Mouse (Mus musculus) heart, postnatal 10 days (tissue): ENCODE results near the gene Brdt. TPM values are rescaled to one million over a fixed set of nuclear protein-coding genes. Genes with fewer than 3 reads are reported as not detected.
A peak's percentile ranks its signal among the peaks of the same experiment; 100 is the strongest.

Source experiments
- DNase-seq, 2 experiments: peaks; one replicate each; pipeline ENCODE4 v3.0.0; 2021
- intact Hi-C: fragments of 180-260 bp; cut with DNase I; formaldehyde crosslinking; loops from one replicate; pipeline ENCODE4 v1.15.1; 2025
- total RNA-seq, 2 experiments: library from RNA; stranded (reverse); gene quantifications; 2 replicates each; pipeline ENCODE4 v1.2.3; 2021

The Brdt gene
- total RNA-seq, 2 experiments from 2014 or later, result 1.0 to 1.2 TPM

DNA sequence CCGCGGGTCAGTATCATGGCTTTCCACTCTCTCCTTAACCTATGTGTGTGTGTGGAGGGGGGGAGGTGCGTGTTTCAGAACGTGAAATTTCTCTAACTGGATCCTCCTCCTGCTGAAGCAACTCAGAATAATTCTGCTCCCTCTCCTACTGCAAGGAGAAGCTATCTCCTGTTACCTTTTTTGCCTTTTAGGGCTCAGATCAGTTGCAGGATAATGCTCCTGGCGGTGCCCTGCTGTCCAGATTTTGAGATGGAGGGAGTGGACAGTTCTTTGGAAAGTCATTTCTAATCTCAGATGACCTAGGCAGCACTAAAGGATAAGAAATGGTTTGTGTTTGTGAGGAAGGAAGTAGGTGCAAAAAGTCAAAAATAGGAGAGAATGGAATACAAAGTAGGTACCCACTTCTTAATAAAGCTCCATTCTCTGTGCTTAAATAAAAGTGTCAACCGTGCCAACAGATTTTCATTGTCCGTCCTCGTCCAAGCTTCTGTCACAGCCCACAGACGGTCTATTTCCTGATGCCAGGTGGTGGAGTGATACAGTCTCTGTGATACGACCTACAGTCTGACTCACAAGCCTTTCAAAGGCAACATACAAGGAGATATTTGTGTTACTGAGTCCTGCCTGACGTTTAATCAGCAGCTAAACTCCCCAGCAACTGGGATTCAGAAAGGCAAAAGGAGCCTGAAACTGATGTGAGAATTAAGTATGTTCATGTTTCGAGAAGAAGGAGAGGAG, 73.2 kb downstream of the Brdt start:
- DNase-seq, result no peak
- intact Hi-C loops, result no loop called here

DNA sequence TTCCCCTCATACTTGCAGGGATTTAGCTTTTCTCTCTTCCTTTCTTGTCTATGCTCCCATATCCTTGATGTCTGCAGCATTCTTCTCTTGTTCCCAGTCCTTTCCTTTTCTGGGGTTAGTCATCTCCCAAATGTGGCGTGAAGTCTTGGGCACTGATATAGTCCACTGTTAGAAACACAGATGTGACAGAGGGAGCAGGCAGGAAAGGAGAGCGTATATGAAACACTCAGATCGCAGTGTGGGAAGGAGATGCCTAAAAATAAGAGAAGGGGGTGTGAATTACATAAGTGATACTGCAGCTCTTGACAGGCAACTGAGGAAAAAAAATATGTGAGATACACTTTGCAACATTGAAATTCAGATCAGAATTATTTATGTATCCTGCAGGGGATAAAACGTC, 74.4 kb downstream of the Brdt start:
- DNase-seq, result no peak
- intact Hi-C loops, result no loop called here

DNA sequence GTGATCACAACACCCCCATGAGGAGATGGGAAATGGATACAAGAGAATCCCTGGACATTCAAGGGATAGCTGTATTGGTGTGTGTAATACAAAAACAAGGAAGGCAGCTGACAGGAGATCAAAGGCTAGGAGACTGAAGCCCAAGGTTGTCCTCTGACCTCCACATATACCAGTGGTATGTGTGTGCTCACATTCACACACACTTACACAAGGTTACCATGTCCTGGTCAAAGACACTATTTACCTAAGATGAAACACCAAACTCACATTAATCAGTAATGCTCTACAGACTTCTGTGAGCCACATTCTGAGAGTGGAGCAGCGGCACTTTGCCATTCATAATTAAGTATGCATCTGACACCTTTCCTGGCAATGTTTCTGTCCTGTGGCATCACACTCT, 79.3 kb downstream of the Brdt start:
- DNase-seq, result no peak
- intact Hi-C loops, result no loop called here

- DNase-seq, result peak in 1 of 2 experiments; percentile 15
- intact Hi-C loops, result no loop called here
These were observed 80.4 kb downstream of the Brdt start for GRCm38 (mm10) chr5:107411326-107411725.

GRCm38 (mm10) chr5:107412285-107412684, 81.3 kb downstream of the Brdt start:
- intact Hi-C loops, result no loop called here
- DNase-seq, result no peak

DNA sequence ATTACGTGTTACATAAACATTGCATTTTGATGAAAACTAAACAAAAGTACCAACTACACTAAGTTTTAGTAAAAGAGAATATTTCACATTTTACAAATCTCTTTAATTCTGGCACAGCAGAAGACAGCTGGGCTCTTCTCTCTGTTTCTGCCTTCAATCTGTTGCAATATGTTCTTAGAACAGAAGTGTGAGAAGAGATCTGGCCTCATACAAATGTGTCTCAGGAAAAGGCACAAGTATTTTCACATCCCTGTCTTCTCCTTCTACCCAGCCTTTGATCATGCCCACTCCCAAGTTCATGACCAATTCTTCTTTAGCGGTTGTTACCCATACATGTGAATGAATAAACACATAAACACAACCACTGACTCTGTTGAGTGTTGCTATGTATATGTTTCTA, 84.1 kb downstream of the Brdt start:
- intact Hi-C loops, result no loop called here
- DNase-seq, result no peak

DNA sequence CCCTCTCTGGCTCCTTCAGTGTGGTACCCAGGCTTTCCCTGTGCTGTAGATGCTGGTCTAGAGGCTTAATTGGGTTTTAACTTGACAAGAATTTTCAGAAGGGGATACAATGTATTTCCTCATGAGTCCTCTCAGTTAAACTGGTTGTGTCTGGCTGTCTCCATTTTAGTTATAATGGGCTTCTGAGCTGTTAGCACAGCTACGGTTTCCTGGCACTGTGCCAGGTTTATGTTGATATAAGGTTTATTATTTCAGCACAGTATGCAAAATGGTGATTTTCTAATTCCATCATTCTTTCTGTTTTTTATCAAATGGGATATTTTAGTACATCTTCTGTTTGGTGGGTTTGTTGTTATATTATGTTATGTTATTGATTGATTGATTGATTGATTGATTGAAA, 90.7 kb downstream of the Brdt start:
- intact Hi-C loops, result no loop called here
- DNase-seq, result no peak

GRCm38 (mm10) chr5:107431249-107431648, 100.3 kb downstream of the Brdt start, which contains the start of gene Lpcat2b:
Gene Lpcat2b, plus strand, starts transcription at chr5:107431549.
- intact Hi-C loops, result no loop called here
- DNase-seq, result no peak

DNA sequence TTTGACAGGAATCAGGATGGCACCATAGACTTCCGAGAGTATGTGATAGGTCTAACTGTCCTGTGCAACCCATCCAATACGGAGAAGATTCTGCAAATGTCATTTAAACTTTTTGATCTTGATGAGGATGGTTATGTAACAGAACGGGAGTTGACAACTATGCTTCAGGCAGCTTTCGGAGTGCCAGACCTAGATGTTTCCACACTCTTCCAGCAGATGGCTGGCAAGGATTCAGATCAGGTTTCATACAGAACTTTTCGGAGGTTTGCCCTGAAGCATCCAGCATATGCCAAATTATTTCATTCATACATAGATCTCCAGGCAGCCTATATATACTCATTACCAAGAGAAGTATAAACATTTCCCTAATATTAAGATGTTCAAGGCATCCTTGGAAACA, 103.0 kb downstream of the Brdt start:
- intact Hi-C loops, result no loop called here
- DNase-seq, result no peak

- DNase-seq, result no peak
- intact Hi-C loops, result loop anchor here (5.0 kb wide), 2 partner anchors 79 to 161 kb away; partner anchors contain the start of genes Glmn and Rpap2
These were observed 105.2 kb downstream of the Brdt start for GRCm38 (mm10) chr5:107436185-107436584.

Other genes starting within 250 kb of the Brdt start
- gene Tgfbr3, start 41.5 kb upstream of the Brdt start, total RNA-seq, result 10 to 100 TPM; 42.6 to 52.0 TPM
- under 1 TPM in 1 of 2 experiments, not detected in 1; 0.45 TPM for gene Ephx4, start 71.6 kb downstream of the Brdt start, total RNA-seq
- not detected for gene Lpcat2b, start 100.4 kb downstream of the Brdt start, total RNA-seq
- 1 to 10 TPM; 5.1 to 6.5 TPM for gene Btbd8, start 106.8 kb downstream of the Brdt start, total RNA-seq
- gene Gm42669, start 176.5 kb downstream of the Brdt start, total RNA-seq, result not detected
- gene 1700028K03Rik, start 203.6 kb downstream of the Brdt start, total RNA-seq, result under 1 TPM in 1 of 2 experiments, not detected in 1; 0.12 TPM